Mouse (Mus musculus): ENCODE data around the gene Sgpl1.

DNA sequence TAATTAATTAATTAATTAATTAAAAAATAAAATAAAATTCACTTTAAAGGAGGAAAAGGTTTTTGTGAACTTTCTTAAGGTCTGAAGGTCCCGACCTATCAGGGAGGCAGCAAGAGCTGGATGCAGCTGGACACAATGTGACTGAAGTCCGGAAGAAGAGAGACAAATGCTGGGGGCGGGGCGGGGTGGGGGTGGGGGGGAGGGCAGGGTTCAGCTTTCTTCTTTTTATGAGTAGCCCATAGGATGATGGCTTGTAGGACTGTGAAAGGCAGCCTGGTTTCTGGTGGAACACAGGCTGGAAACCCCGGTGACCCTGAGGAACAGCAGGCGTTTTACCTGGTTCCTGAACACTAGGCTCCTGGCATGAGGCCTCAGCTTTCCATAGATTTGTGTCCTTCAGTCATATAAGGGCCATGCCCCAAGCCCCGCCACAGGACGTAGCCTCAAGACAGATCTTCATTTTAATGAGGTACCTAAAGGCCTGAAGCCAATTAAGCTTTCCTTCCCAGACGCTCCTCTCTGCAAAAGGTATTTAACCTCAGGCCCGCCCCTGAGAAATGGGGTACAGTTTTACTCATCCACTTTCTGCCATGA lies 84.1 kb downstream of the Sgpl1 start:
- TF ChIP-seq POLR2A (IDR thresholded peaks at IDR 0.05; ENCODE audit: borderline replicate concordance, control insufficient read depth, low read depth, low read length) (no peak), CTCF (IDR thresholded peaks at IDR 0.05; ENCODE audit: control insufficient read depth, insufficient read depth, low read length) (no peak)

Measured in bone marrow, adult 2 months (tissue).